Mouse (Mus musculus) right cerebral cortex, postnatal 25 days (tissue): ENCODE measurements around the gene Mbd5.

Experiments used
- DNase-seq: peaks from one replicate; pipeline ENCODE4 v3.0.0; 2022

Gene Mbd5

DNA sequence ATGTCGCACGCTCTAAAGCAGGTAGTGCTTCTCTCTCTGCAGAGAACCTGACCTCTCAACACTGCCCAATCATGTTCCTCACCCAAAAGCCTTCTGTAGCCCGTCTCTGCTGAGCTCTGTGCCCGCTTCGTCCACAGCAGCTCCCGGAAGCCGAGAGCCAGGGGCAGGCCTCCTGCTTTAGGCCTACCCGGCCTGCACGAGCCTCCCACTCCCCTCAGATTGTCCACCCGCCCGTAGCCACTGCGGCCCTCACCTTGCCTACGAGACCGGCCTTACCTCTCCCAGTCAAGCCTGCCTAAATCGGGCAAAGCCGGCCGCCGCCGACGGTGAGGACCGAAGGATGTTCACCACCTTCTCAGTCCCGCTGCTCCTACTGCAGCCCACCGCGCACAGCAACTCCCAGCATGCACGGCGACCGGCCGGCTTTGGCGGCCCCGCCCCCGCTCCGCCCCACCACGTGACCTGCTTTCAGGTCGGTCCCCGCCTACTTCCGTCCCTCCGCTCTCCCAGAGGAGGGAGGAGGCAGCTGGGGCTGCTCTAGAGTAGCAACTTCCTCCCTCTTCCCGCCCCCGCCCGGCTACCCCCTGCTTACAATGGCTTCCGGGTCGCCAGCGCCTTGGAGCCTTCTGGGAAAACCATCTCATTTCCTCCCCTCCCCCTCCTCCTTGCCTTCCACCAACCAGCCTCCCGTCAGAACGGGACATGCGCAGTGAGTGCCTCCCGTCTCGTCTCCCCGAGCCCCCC lies at the start of gene Mbd5:
Gene Mbd5 (plus strand): TSS at position 668 of the 744 bp plus-strand sequence.
- peak; percentile 99 for DNase-seq

- no peak for DNase-seq
Observed at GRCm38 (mm10) chr2:48908866-48909265, 40.4 kb upstream of the Mbd5 start.

DNA sequence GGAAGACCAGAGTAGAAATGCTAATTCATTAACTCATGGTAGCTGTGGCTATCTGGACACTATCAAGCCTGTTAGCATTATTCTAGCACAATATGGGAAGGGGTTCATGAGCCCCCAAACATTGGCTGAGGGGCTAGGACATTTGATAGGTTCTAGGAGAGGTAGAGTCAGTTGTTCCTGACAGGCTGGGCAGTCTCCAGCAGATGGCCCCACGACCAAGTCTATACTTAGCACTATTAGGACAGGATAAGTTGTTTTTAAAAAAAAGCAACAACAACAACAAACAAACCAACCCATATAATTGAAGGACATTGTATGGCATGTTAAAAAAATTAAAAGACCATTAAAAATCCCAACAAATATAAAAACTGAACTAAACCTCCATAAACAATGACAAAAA lies 35.1 kb upstream of the Mbd5 start:
- DNase-seq = no peak

GRCm38 (mm10) chr2:48915832-48916231 lies 33.5 kb upstream of the Mbd5 start:
- DNase-seq = no peak

DNA sequence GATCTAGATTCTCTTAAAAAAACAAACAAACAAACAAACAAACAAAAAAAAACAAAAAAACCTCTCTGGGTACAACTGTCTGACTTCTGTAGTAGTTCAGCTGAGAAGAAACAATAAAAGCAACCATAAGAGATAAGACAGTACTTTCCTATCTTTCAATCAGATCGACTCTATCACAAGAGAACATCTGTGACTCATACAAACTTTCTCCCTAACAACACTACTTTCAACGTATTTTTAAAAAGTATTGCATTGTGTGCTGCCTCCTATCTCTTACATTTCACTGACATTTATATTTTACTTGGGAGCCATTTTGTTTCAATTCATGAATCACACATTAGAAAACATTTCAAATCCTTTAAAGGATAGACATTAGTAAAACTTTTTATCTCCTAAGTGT lies 14.2 kb upstream of the Mbd5 start:
- no peak for DNase-seq

GRCm38 (mm10) chr2:48947761-48948160 lies 1.5 kb upstream of the Mbd5 start:
- no peak for DNase-seq

DNA sequence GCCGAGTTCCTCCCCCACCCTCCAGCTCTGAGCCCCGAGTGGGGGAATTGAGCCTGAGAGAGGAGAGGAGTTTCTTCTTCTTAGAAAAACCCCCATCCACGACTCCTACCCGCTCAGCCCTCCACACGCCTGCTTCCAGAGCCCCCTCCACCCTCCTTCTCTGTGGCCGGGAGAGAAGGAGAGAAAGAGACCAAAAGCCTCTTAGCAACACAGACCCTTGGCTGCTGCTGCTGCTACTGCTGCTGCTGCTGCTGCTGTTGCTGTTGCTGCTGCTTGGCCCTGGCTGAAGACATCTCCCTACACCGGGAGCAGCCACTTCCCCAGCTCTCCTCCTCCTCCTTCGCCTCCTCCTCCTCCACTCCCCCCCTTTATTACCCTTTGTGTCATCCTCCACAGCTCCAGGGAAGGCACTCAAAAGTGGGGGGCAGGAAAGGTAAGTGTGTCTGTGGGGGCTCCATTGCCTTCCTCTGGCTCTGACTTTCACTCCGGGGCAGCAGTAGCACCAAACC lies 489 bp downstream of the Mbd5 start:
- DNase-seq = peak; percentile 45

DNA sequence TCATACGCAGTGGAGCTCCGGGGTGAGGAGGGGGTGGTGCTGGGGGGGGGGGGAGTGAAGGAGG lies 776 bp downstream of the Mbd5 start, which contains the start of gene Orc4:
Gene Orc4 (minus strand): TSS at position 26 of the 64 bp plus-strand sequence.
- no peak for DNase-seq

GRCm38 (mm10) chr2:48950316-48950880 lies 1.1 kb downstream of the Mbd5 start:
- no peak for DNase-seq

- no peak for DNase-seq
Observed at GRCm38 (mm10) chr2:48956591-48956990, 7.3 kb downstream of the Mbd5 start.

DNA sequence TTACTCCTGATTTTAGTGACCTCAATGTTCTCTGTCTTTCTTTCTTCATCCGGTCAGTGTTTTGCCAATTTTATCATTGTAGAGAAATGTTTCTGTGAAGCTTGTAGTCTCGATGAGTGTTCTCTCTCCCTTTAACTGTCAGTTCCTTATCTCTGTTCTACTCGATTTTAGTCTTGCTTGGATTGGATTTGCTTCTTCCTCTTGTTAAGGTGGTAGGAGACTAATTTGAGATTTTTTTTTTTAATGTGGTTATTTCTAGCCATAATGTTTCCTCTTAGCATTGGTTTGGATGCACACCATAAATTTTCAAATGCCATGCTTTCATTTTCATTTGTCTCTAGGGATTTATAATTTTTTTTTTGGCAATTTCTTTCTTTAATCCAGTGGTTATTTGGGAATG lies 29.6 kb downstream of the Mbd5 start:
- no peak for DNase-seq

- DNase-seq = no peak
Observed at GRCm38 (mm10) chr2:48990322-48990721, 41.0 kb downstream of the Mbd5 start.

GRCm38 (mm10) chr2:49040481-49040880 lies 91.2 kb downstream of the Mbd5 start:
- DNase-seq = no peak

DNA sequence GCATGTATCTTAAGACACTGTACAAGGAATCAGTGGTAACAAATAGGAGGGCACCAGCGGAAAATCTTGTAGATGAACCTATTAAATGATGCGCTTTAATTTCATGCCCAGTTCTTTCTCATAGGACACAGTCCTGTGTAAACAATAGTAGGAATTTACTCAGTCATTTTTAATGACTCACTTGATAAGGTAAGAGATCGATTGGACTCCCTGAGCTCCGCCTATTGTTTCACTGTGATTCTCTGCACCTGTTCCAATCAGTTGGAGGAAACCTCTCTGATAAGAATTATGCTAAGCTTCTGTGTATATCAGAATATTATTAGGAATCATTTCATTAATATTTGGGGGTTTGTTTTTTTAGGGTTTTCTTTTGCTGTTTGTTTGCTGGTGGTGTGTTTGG lies 100.7 kb downstream of the Mbd5 start:
- no peak for DNase-seq

DNA sequence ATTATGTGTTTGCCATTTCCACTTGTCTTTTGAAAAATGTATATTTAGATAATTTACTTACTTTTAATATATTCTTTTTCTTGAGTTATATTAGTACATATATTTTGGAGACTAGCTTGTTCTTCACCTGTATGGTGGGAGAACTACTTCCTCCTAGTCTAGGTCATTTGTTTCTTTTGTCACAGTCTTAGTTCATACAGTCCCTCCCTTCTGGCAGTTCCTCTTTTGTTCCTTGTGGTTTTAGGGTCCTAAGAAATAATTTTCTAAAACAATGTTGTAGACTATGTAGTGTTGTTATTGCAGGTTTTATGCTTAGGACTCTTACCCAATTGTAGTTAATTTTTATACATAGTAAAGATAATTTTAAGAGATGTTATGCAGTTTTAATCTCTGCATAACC lies 118.6 kb downstream of the Mbd5 start:
- no peak for DNase-seq

- DNase-seq = no peak
Observed at GRCm38 (mm10) chr2:49084966-49085365, 135.7 kb downstream of the Mbd5 start.

- no peak for DNase-seq
Observed at GRCm38 (mm10) chr2:49090771-49091170, 141.5 kb downstream of the Mbd5 start.

DNA sequence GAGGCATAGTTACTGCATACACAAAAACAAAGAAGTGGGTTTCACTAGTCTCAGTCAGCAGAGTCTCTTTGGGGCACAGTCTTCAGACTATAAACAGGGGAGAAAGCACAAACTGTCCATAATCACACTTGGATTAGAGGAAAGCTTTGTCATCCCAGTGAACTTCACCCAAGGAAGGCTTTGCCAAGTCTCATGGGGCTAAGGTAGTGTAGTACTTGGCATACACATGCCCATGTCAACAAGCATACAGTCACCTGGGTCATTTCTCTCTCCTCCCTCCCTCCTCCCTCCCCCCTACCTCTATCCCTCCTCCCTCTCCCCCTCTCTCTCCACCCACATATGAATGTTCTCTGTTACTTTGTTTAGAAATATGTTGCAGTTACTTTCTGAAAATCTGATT lies 147.5 kb downstream of the Mbd5 start:
- DNase-seq = no peak

DNA sequence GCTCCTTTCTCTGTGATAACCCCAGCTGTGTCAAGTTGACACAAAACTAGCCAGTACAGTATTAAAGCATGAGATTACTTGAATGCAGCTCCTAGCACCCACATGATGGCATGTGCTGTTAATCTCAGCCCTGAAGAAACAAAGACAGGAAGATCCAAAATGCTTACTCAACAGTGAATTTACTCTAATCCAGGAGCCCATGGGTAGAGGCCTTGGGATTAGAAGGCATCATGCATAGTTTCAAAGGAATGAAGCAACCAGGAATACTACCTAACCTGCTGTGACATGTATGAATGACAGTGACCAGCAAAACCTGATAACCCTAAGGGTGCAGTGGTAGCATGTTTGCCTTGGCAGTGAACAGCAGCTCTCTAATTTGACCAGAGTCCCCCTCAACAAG lies 159.6 kb downstream of the Mbd5 start:
- no peak for DNase-seq

- DNase-seq = peak; percentile 19
Observed at GRCm38 (mm10) chr2:49119875-49120274, 170.6 kb downstream of the Mbd5 start.

DNA sequence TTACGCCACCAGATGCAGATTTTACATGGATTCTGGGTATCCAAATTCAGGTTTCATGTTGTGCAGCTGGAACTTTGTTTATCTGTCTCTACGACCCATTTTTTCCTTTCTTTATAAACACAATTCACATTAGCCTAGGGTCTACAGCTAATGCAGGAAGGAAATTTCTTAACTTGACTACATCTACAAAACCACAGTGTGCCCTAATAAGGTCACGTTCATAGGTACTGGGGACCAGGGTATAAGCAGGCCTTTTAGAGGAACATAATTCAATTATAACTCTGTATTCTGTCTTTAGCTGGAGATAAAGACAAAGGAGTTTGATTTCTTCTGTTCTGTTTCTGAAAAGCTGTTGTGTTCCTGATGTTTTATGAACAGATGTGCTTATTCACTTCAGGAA lies 172.3 kb downstream of the Mbd5 start:
- no peak for DNase-seq

GRCm38 (mm10) chr2:49142186-49142585 lies 192.9 kb downstream of the Mbd5 start:
- DNase-seq = no peak

DNA sequence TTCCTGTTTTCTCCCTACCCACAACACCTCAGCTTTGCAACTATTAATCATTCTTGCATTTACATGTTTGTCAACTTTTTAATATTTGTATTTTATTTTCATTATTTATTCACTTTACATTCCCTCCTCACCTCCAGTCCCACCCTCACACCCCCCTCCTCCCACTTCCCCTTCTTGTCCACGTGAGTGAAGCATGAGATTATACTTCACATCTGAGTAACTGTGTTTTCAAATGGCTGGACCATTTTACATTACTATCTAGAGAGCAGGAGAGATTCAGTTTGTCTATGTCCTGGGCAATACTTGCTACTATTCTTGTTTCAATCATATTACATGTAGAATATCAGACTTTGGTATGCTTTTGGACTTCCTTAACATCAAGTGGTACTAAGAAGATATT lies 204.3 kb downstream of the Mbd5 start:
- DNase-seq = no peak

GRCm38 (mm10) chr2:49160232-49160947 lies 211.1 kb downstream of the Mbd5 start:
- DNase-seq = no peak

- no peak for DNase-seq
Observed at GRCm38 (mm10) chr2:49169766-49170165, 220.5 kb downstream of the Mbd5 start.
